Mouse (Mus musculus): Measurements from ENCODE around the gene Nt5dc2.

Nt5dc2 gene

DNA sequence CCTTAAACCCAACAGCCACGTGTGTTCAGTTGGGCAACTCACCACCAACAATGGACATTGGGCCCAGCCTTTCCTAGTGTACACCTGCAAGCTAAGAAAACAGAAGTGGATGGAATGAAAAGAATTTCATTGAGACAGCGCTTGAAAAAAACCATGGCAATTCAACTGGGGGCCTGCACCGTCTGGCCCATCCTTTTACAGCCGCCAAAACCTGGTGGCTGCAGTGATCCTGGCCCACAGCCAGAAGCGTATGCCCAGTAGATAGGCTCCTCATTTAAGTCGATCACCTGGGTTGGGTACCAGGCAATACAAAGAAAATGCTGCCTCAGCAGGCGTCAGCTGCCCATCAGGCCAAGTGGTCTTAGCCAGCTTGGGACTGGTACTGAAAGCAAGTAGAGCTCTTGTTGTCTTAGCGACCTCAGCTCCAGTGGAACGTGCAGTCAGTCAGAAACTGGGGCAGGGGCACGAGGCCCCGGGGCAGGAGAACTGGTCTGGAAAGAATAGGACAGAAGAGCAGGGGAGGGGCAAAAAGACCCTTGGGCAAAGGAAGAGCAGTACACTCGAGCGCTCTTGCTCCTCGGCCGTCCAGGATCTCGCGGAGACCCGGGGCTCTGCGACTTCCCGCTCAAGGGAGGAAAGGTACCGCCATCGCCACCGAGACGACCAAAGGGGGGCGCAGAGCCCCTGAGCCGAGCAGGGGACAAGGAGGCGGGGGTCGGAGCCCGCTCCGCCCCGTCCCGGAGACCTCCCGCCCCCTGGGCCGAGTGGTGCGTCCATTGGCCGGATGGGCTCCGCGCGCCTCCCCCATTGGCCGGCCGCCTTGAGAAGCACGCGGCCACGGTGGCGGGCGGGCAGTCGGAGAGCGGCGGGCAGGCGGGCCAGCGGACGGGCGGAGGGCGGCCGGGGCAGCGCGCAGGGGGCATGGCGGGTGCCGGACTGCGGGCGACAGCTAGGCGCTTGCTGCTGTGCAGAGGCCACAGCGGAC is at the start of gene Nt5dc2:
Gene Nt5dc2 (plus strand): TSS at position 818 of the 985 bp plus-strand sequence.
- DNase-seq = peak; percentile 89 to 93

DNA sequence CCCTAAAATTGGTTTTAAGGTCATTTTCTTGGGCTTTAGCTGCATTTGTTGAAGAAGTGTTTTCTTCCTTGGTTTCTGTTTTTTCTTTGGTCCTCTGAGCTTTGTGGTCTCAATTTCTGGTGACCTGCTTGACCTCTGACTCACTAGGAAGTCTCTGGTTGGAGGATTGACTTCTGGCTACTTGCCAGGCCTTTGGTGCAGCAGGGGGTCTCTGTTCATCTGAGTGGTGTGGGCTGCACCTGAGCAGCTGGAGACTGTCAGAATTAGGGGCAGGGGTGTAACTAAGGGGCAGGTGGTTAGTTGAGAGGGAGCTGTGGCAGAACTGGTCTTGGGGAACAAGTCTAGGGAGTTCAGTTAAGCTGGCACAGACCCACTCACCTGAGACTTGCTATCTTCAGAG is 49.7 kb upstream of the Nt5dc2 start:
- DNase-seq = no peak

DNA sequence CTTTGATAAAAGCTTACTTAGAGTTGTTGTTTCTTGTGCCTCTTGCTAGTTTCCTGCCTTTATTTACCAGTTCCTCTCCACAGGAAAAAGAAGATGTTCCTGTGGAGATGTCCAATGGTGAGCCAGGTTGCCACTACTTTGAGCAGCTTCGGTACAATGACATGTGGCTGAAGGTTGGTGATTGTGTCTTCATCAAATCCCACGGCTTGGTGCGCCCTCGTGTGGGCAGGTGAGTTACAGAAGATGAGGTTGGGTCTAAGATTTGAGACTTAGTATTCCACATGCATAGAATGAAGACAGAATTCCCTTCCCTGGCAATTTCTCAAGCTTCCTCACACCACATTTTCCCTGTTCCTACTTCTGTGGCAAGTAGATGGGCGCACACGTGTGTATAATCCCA is 43.4 kb upstream of the Nt5dc2 start:
- peak in 1 of 2 experiments; percentile 11 for DNase-seq

DNA sequence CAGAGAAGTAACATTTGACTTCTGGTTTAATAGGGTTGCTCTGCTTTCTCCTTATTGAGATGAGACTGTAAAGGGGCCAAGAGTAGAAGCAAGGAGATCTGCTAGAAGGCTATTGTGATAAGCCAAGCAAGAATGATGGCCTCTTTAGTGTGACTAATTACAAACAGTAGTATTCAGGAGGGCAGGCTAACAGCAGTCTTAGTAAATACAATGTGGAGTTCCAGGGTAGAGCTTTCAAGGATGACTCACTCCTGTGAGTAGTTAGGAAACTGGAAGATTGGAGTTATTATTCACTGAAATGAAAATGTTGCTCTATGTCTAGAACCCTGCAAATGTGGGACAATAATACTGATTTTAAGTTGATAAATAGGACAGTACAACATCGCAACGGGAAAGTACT is 42.3 kb upstream of the Nt5dc2 start:
- DNase-seq = no peak

DNA sequence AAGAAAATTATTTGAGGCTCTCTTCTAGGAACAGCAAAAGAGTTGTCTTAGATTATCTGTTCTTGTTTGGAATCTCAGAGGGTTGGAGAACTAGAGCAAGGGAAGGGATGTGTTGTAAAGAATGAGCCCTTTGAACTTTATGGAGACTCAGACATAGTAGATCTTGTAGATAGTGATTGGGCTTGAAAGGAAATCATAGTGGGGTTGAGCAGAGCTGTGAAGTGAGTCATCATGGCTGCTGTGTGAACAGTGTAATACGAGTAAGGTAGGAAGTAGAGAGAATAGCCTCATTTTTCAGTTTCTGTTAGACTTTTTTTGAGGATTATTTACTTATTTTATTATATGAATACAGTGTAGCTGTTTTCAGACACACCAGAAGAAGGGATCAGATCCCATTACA is 40.9 kb upstream of the Nt5dc2 start:
- no peak for DNase-seq

DNA sequence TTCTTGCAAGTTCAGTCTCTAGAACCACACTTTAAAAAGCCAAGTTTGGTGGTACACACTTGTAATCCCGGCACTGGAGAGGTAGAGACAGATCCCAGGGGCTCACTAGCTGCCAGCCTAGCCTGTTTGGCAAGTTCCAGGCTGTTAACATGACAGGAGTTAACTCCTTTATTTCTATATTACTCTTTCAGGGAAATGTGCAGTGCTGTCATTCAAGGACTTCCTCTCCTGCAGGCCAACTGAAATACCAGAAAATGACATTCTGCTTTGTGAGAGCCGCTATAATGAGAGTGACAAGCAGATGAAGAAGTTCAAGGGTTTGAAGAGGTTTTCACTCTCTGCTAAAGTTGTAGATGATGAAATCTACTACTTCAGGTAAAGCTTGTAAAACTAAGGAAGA is 25.7 kb upstream of the Nt5dc2 start:
- DNase-seq = no peak

DNA sequence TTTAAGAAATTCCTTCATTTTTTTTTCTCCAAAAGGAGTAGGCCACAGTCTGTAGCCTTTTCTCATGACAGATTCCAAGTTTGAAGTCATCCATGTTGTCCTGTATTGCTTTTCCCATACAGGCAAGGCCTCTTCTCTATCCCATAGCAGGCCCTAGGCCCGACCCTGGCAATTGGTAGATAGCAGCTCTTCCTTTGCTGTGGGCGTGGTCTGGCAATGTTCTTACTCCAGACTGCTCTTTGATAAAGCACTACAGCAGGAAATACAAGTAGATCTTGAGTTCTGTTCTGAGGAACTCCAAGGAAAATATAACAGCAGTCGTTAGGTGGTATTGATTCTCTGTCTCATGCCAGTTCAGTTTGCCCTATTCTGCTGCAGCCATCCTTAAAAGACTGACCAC is 20.2 kb upstream of the Nt5dc2 start:
- DNase-seq = no peak

DNA sequence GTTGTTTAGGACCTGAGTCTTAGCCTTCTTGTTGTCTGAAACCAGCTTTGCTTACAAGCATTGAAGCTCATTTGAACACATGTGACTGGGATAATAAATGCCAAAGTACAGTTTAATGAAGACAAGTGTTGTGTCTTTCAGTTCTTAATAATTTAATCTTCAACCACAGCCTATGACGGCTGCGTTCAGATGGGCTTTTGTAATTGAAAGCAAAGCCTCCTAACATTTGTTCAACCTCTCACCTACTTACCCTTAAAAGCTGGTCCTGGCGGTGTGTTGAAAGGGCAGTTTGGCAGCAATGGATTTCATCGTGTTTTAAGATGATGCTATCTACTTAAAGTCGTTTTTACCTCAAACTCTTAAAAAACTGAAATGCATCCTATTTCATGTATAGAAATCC is 18.7 kb upstream of the Nt5dc2 start:
- DNase-seq = no peak

DNA sequence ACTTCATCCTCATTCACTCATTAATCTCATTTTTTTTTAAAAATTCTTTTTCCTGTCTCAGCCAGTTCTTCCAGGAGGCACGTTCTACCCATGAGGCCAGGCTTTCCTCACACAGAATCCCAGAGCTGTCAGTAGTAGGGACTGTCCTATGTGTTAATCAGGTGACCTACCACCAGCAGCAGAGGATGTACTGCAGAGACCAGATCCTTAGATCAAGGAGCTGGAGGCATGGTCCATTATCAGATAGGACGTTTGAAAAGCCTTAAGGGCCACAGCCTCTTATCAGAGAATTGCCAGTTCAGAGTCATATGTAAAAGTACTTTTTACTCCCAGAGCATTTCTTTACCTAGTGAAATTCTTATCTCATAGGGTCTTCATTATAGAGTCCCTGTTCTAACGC is 16.8 kb upstream of the Nt5dc2 start:
- DNase-seq = no peak

DNA sequence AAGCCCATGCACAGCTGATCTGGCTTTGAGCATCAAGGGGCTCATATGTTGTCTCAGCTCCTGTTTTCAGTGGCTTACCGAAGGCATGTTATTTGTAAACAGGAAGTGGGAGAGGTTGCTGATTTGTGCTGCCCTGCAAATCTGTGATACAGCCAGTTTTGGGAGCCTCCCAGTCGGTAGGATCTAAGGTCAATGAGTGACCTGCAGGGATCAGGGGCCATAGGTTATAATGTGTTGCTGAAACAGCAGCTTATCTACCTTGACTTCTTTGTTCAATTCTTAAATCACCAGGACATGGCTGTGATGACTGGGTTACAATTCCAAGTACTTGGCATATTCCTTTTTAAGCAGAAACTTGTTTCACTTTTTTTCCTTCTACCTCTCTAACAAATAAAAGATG is 15.3 kb upstream of the Nt5dc2 start:
- DNase-seq = no peak

DNA sequence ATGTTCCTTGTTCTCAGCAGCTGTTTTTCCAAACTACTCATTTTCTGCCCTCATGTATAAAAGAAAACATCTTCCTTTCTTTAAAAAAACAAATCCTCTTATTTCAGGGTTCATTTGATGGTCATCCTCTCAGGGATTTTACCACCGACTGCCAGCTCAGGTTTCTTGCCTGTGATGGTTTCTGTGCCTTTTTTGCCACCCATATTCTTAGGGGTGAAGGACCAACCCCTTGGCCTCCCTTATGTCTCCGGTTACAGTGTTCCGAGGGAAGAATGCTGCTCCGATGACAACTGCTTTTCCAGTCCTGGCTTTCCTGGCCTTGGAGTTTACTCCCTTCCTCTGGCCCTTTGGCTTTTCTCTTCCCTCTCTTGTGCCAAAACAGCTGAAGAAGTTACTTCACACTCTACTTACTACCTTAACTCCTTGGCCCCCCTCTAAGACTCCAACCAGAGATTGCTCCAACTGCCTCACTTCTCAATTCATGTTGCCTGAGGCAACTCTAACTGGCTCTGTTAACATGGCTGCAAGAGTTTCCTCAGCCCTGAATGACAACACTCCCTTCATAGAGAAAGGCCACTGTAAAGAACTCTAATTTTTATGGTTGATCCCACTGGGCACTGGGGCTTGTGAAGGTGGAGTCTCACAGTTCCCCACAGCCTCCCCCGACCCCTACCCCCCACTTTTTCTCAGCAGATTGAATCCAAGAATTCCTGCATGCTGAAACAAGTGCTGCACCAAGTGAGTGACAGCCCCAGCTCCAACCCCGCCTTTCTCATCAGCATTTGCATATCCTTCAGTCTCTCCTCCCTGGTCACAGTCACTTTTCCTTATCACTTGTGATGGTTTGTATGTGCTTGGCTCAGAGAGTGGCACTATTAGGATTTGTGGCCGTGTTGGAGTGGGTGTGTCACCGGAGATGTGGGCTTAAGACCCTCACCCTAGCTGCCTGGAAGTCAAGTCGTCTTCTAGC is 5.5 kb upstream of the Nt5dc2 start:
- DNase-seq = no peak

DNA sequence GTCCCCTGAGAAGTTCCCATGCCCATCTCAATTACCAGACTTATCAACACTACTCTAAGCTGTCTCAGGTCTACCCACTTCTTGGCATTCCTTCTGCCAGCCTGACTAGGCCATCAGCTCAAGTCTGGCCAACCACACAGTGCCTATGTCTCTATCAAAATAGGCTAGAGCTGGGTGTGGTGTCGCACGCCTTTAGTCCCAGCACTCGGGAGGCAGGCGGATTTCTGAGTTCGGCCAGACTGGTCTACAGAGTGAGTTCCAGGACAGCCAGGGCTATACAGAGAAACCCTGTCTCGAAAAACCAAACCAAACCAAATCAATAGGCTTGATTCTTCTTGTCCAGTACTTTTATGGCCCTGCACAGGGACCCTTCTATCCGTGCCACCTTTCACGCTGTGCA is 4.0 kb upstream of the Nt5dc2 start:
- no peak for DNase-seq

DNA sequence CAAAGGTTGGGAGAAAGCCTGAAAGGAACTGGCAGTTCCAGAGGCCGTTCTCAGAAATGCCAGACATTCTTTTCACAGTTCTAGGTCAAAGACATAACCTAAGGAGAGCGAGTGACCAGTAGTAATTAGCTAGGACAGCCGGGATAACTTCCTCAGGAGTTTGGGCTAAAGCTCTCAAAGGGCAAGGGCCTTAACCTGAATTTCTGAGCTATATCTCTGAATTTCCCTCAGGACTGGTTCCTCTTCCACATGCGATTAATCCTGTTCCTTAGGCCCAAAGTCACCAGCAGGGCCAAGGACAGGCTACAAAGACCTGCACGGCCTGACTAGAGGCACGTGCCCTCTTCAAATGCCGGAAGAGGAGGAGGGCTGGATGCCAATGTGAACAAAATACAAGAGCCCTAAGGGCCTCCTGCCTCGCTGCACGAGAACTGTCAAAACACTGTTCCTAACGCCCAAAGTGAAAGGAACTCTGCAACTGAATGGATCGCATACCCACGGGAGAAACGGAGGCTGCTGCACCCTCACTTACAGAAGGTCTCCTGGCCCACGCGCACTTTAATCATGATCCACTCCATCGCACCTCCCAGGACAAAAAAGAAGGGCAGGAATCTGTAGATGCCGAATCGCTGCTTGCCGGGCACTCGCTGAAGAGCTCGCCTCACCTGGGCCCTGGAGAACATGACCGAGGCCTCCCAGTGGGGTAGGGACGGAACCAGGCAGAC is 2.6 kb upstream of the Nt5dc2 start:
- DNase-seq = peak in 1 of 2 experiments; percentile 55

DNA sequence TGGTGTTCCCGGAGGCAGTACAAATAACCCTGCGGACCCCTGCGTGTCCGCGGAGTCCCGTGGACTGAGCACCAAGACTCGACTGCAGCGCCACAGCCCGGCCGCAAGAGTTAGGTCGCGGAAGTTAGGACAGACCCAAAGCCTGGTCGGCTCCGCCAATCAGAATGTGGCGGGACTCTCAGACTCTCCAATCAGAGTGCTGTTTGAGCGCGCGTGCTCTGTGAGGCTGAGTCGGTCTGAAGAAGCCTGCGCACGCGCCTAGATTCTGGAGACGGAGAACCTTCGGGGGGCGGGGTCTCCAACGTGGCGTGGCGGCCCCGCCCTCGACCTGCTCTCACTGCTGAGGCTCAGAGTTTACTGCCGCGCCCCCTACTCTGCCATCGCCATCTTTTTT is 2.0 kb upstream of the Nt5dc2 start, which contains the start of gene Smim4:
Gene Smim4 (minus strand): TSS at position 131 of the 394 bp plus-strand sequence.
- DNase-seq = peak; percentile 97 to 99

DNA sequence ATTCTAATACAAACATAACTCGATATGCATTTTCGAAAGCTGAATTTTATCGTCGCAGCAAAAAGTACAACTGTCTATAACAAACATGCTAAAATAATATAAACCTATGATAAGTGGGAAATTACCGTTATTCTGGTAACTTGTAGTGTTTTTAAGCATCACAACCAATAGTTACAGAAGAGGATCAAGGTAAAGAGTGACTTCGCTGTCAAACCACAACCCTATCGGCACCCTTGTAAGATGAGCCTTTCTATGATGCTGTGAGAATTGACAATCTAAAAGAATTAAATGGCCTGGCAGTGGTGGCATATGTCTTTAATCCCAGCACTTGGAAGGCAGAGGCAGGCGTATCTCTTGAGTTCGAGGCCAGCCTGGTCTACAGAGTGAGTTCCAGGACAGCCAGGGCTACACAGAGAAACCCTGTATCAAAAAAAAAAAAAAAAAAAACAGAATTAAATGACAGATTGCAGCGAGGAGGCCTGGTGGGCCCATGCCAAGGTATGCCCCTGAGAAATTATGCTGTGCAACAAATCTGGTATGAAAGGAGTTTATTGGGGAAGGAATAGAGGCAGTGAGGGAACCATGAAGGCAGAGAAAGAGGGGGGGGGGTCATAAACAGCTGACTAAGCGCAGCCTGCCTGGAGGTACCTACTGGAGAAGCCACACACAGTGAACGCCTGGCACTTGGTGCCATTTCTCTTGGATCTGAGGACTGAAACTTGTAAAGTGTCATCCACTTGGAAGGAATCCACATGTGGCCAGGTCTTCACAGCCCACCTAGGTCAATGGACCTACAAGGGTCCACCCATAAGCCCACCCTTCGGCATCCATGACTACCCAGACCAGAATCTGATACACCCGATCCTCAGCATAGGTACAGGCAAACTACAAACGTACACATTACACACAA is 1.3 kb upstream of the Nt5dc2 start:
- DNase-seq = no peak

DNA sequence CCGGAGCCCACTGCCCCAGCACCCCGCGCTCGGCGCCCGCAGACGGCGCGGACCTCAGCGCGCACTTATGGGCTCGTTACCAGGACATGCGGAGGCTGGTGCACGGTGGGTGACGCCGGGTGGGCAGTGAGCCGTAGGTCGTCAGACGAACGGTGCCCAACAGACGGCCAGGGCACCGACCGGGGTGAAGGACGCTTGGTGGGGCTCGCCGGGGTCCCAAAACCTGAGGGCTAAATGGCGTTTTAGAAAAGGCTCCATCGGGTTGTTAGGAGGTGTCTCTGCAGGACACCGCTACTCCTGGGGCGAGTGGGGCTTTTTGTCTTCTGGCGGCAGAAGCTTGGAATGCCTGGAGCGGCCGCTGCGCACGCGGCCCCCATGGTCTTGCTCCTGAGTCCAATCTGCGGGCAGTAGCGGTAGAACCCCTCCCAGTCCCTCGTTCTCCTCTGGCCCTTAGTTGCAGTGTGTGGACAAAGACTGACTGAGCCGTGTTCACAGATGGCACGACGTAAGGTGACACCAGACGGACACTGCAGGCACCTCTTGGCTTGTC is 494 bp downstream of the Nt5dc2 start:
- no peak for DNase-seq

DNA sequence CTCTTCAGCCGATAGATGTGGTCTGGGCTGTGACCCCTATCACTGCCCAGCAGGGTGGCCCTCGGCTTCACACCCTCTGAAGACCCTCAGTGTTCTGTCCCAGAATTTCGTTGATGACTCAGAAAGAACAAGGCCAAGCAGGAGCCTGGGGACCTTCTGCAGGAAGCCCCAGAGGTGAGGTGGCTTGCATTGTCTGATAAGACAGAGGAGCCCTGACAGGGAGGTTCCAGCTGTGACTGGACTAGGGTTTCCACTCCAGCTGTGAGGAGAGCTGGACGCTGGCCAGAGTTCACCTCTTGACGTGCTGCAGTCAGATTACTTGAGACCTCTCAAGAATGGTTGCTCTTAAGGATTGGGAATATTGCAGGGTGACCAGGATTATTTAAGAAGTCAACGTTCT is 1.2 kb downstream of the Nt5dc2 start:
- no peak for DNase-seq

DNA sequence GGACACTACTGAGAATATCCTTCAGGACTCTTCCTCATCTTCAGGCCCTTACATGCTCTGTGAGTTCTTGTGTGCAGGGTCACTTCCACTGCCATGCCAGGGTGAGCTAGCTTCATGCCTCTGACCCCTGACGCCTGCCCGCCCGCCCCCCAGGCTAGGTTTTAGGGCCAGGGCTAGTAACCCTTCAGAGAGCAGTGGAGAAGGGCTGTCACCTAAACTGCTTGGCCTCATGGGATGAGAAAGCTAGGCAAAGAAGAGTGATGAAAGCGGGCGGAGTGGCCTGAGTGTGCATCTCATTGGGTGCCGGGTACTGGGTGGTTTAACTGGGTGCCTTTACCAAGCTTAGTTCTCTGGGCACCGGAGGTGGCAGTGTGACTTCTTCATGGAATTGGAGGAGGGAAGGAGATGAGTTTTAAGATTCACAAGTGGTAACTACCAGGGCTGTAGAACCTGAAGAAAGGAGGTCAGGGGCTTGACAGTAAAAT is 1.7 kb downstream of the Nt5dc2 start:
- no peak for DNase-seq

DNA sequence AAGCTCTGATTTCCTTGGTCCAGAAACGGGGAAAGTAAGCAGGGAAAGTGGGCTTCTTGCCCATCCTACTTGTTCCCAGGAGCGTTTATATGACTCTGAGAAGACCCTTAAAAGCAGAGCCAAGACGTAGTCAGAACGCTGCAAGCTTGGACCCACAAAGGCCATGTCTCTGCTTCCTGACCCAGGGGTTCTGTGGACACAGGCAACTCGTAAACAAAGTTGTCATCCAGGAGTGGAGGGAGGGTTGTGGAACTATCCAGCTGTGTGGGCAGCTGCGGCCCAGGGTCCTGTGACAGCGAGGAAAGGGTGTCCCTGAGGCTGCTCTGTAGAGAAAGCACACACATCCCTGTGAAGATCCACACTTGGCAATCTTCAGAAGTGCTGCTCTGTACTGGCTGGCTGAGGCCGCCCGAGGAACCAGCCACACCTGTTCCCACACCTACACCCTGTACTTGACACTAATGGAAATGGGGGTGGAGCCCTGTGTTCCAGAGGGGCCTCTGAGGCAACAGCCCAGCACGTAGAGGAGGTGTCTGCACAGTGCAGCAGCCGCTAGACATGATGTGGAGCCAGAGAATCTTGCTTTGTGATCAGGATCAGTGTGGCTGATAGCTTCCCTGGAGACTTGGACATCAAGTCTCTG is 2.3 kb downstream of the Nt5dc2 start:
- DNase-seq = no peak

Data from thymus, postnatal 36 days (tissue).